Mouse (Mus musculus): ENCODE measurements around the gene Rgs1. TPM values are rescaled to one million over a fixed set of nuclear protein-coding genes. Genes with fewer than 3 reads are reported as not detected.

Gene Rgs1
- polyA plus RNA-seq, 1 experiment from 2014 or later = not detected

GRCm38 (mm10) chr1:144247382-144247781, 1.7 kb downstream of the Rgs1 start:
- Histone ChIP-seq H3K27ac (no peak overlapping the region), H3K36me3 (replicated peaks) (no peaks in the 10 kb centered on the region), H3K4me1 (no peaks in the 10 kb centered on the region), H3K4me2 (no peak overlapping the region), H3K27me3 (replicated peaks) (no peaks in the 10 kb centered on the region), H3K4me3 (no peak overlapping the region), H3K9me3 (no peaks in the 10 kb centered on the region), H3K9ac (no peak overlapping the region)
- ATAC-seq (replicated peaks) = no peak
- 94% methylated on average over 1 of the region's 1 CpGs for WGBS

- no peak for ATAC-seq (replicated peaks)
- WGBS = 74% methylated on average over 1 of the region's 1 CpGs
- Histone ChIP-seq H3K4me3 (no peak overlapping the region), H3K9me3 (no peaks in the 10 kb centered on the region), H3K27ac (no peak overlapping the region), H3K4me1 (no peaks in the 10 kb centered on the region), H3K4me2 (no peak overlapping the region), H3K27me3 (replicated peaks) (no peaks in the 10 kb centered on the region), H3K36me3 (replicated peaks) (no peaks in the 10 kb centered on the region), H3K9ac (no peak overlapping the region)
These were observed 5.5 kb downstream of the Rgs1 start for GRCm38 (mm10) chr1:144243511-144243910.

GRCm38 (mm10) chr1:144239195-144239594, 9.8 kb downstream of the Rgs1 start:
- H3K27me3 ChIP-seq (replicated peaks) = no peaks in the 10 kb centered on the region
- no peak overlapping the region for H3K27ac ChIP-seq
- H3K4me2 ChIP-seq = no peak overlapping the region
- ATAC-seq (replicated peaks) = no peak
- H3K9ac ChIP-seq = no peak overlapping the region
- no peaks in the 10 kb centered on the region for H3K36me3 ChIP-seq (replicated peaks)
- H3K9me3 ChIP-seq = no peaks in the 10 kb centered on the region
- WGBS = 77% methylated on average over 2 of the region's 2 CpGs
- no peak overlapping the region for H3K4me3 ChIP-seq
- H3K4me1 ChIP-seq = no peaks in the 10 kb centered on the region

GRCm38 (mm10) chr1:144215230-144215629, 33.8 kb downstream of the Rgs1 start:
- H3K9ac ChIP-seq = no peak overlapping the region
- no peak overlapping the region for H3K27ac ChIP-seq
- H3K4me3 ChIP-seq = no peak overlapping the region
- H3K4me2 ChIP-seq = no peak overlapping the region
- no peak for ATAC-seq (replicated peaks)
- no peaks in the 10 kb centered on the region for H3K36me3 ChIP-seq (replicated peaks)
- H3K27me3 ChIP-seq (replicated peaks) = no peaks in the 10 kb centered on the region
- no peaks in the 10 kb centered on the region for H3K9me3 ChIP-seq
- no peaks in the 10 kb centered on the region for H3K4me1 ChIP-seq

- ATAC-seq (replicated peaks) = no peak
- WGBS = 49% methylated on average over 3 of the region's 3 CpGs
- H3K9me3 ChIP-seq = no peaks in the 10 kb centered on the region
- H3K9ac ChIP-seq = no peak overlapping the region
- no peak overlapping the region for H3K4me2 ChIP-seq
- H3K4me3 ChIP-seq = no peak overlapping the region
- no peak overlapping the region for H3K27ac ChIP-seq
- no peaks in the 10 kb centered on the region for H3K27me3 ChIP-seq (replicated peaks)
- no peaks in the 10 kb centered on the region for H3K36me3 ChIP-seq (replicated peaks)
- H3K4me1 ChIP-seq = no peaks in the 10 kb centered on the region
These were observed 38.1 kb downstream of the Rgs1 start for GRCm38 (mm10) chr1:144210912-144211311.

- ATAC-seq (replicated peaks) = no peak
- Histone ChIP-seq H3K27ac (no peak overlapping the region), H3K9me3 (no peaks in the 10 kb centered on the region), H3K4me1 (no peaks in the 10 kb centered on the region), H3K4me2 (no peak overlapping the region), H3K4me3 (no peak overlapping the region), H3K9ac (no peak overlapping the region), H3K36me3 (replicated peaks) (no peaks in the 10 kb centered on the region), H3K27me3 (replicated peaks) (no peaks in the 10 kb centered on the region)
- WGBS = 79% methylated on average over 7 of the region's 7 CpGs
These were observed 42.6 kb downstream of the Rgs1 start for GRCm38 (mm10) chr1:144206281-144207061.

GRCm38 (mm10) chr1:144204766-144205165, 44.3 kb downstream of the Rgs1 start:
- H3K9ac ChIP-seq = no peak overlapping the region
- WGBS = 95% methylated on average over 2 of the region's 2 CpGs
- ATAC-seq (replicated peaks) = no peak

GRCm38 (mm10) chr1:144202939-144203338, 46.1 kb downstream of the Rgs1 start:
- no peak overlapping the region for H3K27ac ChIP-seq
- no peaks in the 10 kb centered on the region for H3K36me3 ChIP-seq (replicated peaks)
- no peak for ATAC-seq (replicated peaks)
- H3K9me3 ChIP-seq = no peaks in the 10 kb centered on the region
- no peak overlapping the region for H3K4me3 ChIP-seq
- H3K9ac ChIP-seq = no peak overlapping the region
- WGBS = 93% methylated on average over 4 of the region's 4 CpGs
- H3K27me3 ChIP-seq (replicated peaks) = no peaks in the 10 kb centered on the region
- no peaks in the 10 kb centered on the region for H3K4me1 ChIP-seq
- no peak overlapping the region for H3K4me2 ChIP-seq

More at GRCm38 (mm10) chr1:144204766-144205165, 44.3 kb downstream of the Rgs1 start:
- Histone ChIP-seq H3K9me3 (no peaks in the 10 kb centered on the region), H3K27ac (no peak overlapping the region), H3K4me3 (no peak overlapping the region), H3K36me3 (replicated peaks) (no peaks in the 10 kb centered on the region), H3K27me3 (replicated peaks) (no peaks in the 10 kb centered on the region), H3K4me2 (no peak overlapping the region), H3K4me1 (no peaks in the 10 kb centered on the region)

- Histone ChIP-seq H3K27me3 (replicated peaks) (no peaks in the 10 kb centered on the region), H3K4me1 (no peaks in the 10 kb centered on the region), H3K4me2 (no peak overlapping the region), H3K9me3 (no peaks in the 10 kb centered on the region), H3K9ac (no peak overlapping the region), H3K36me3 (replicated peaks) (no peaks in the 10 kb centered on the region), H3K4me3 (no peak overlapping the region), H3K27ac (no peak overlapping the region)
- no peak for ATAC-seq (replicated peaks)
- 79% methylated on average over 2 of the region's 2 CpGs for WGBS
These were observed 48.5 kb downstream of the Rgs1 start for GRCm38 (mm10) chr1:144200496-144200895.

- ATAC-seq (replicated peaks) = no peak
- 66% methylated on average over 1 of the region's 1 CpGs for WGBS
- no peak overlapping the region for H3K4me2 ChIP-seq
- no peak overlapping the region for H3K9ac ChIP-seq
- no peaks in the 10 kb centered on the region for H3K9me3 ChIP-seq
- H3K4me1 ChIP-seq = no peaks in the 10 kb centered on the region
- no peaks in the 10 kb centered on the region for H3K36me3 ChIP-seq (replicated peaks)
- H3K27ac ChIP-seq = no peak overlapping the region
- no peaks in the 10 kb centered on the region for H3K27me3 ChIP-seq (replicated peaks)
- H3K4me3 ChIP-seq = no peak overlapping the region
These were observed 49.5 kb downstream of the Rgs1 start for GRCm38 (mm10) chr1:144199538-144199937.

GRCm38 (mm10) chr1:144197684-144198083, 51.4 kb downstream of the Rgs1 start:
- Histone ChIP-seq H3K9me3 (no peaks in the 10 kb centered on the region), H3K27ac (no peak overlapping the region), H3K9ac (no peak overlapping the region), H3K27me3 (replicated peaks) (no peaks in the 10 kb centered on the region), H3K4me1 (no peaks in the 10 kb centered on the region), H3K36me3 (replicated peaks) (no peaks in the 10 kb centered on the region), H3K4me3 (no peak overlapping the region), H3K4me2 (no peak overlapping the region)
- ATAC-seq (replicated peaks) = no peak
- WGBS = 31% methylated on average over 3 of the region's 3 CpGs
